Mouse (Mus musculus): Measurements from ENCODE around the gene Foxl1.

Foxl1 gene

GRCm38 (mm10) chr8:121127756-121128375 is at the start of gene Foxl1:
Gene Foxl1 (plus strand): TSS chr8:121127940.
- 6% methylated on average over 43 of the region's 43 CpGs for WGBS

- WGBS: 17% methylated on average over 14 of the region's 14 CpGs
Measured at GRCm38 (mm10) chr8:121078721-121079120, 49.0 kb upstream of the Foxl1 start.

GRCm38 (mm10) chr8:121079201-121079600 is 48.5 kb upstream of the Foxl1 start:
- WGBS: 11% methylated on average over 7 of the region's 7 CpGs

GRCm38 (mm10) chr8:121079944-121080343 is 47.8 kb upstream of the Foxl1 start:
- 20% methylated on average over 12 of the region's 12 CpGs for WGBS

GRCm38 (mm10) chr8:121080361-121081090 is 47.2 kb upstream of the Foxl1 start:
- 2% methylated on average over 49 of the region's 49 CpGs for WGBS

GRCm38 (mm10) chr8:121081398-121081797 is 46.3 kb upstream of the Foxl1 start:
- WGBS: 12% methylated on average over 7 of the region's 7 CpGs

- WGBS: 3% methylated on average over 57 of the region's 57 CpGs
Measured at GRCm38 (mm10) chr8:121082218-121083092, 45.3 kb upstream of the Foxl1 start.

GRCm38 (mm10) chr8:121083093-121083935 is 44.4 kb upstream of the Foxl1 start:
- WGBS: 1% methylated on average over 89 of the region's 89 CpGs

- WGBS: 1% methylated on average over 20 of the region's 27 CpGs
Measured at GRCm38 (mm10) chr8:121083936-121084209, 43.9 kb upstream of the Foxl1 start.

- under 1% methylated on average over 80 of the region's 83 CpGs for WGBS
Measured at GRCm38 (mm10) chr8:121084210-121084951, 43.4 kb upstream of the Foxl1 start, which contains the start of gene Foxf1. Gene Foxf1 (plus strand): TSS chr8:121084386.

GRCm38 (mm10) chr8:121085011-121085410 is 42.7 kb upstream of the Foxl1 start:
- WGBS: 18% methylated on average over 30 of the region's 30 CpGs

GRCm38 (mm10) chr8:121085561-121085960 is 42.2 kb upstream of the Foxl1 start:
- WGBS: 81% methylated on average over 3 of the region's 3 CpGs

- WGBS: 49% methylated on average over 19 of the region's 19 CpGs
Measured at GRCm38 (mm10) chr8:121086004-121086900, 41.5 kb upstream of the Foxl1 start.

- WGBS: 16% methylated on average over 8 of the region's 8 CpGs
Measured at GRCm38 (mm10) chr8:121088281-121088680, 39.5 kb upstream of the Foxl1 start.

GRCm38 (mm10) chr8:121088871-121089630 is 38.7 kb upstream of the Foxl1 start:
- WGBS: 13% methylated on average over 40 of the region's 40 CpGs

- 14% methylated on average over 32 of the region's 32 CpGs for WGBS
Measured at GRCm38 (mm10) chr8:121089631-121090380, 37.9 kb upstream of the Foxl1 start.

- WGBS: 0% methylated on average over 1 of the region's 1 CpGs
Measured at GRCm38 (mm10) chr8:121090716-121091115, 37.0 kb upstream of the Foxl1 start.

GRCm38 (mm10) chr8:121092141-121092540 is 35.6 kb upstream of the Foxl1 start:
- 32% methylated on average over 6 of the region's 6 CpGs for WGBS

All from cerebral cortex, adult 2 months (tissue).